Mouse (Mus musculus) stomach, embryonic 15.5 days (tissue): Measurements from ENCODE around the gene Kank3. TPM values are rescaled to one million over a fixed set of nuclear protein-coding genes. Genes with fewer than 3 reads are reported as not detected.
A peak's percentile ranks its signal among the peaks of the same experiment; 100 is the strongest.

Source experiments
- ATAC-seq: fragments of 200-750 bp; cut with Nextera tagmentation; 2 replicates; pipeline ENCODE4 v1.8.0; 2017; ENCODE audit warnings: low read depth, moderate number of reproducible peaks, moderate TSS enrichment; ENCODE audit not compliant: insufficient read depth, low FRiP score
- H3K27ac ChIP-seq: fragments of 300-500 bp; sonication (generic); 2 replicates; pipeline ENCODE4 v1.5.1; 2015; ENCODE audit warnings: mild to moderate bottlenecking, inconsistent platforms
- H3K27me3 ChIP-seq: fragments of 300-500 bp; sonication (generic); replicated peaks from 2 replicates; pipeline ENCODE4 v1.6.1; 2015; ENCODE audit warnings: inconsistent platforms
- H3K36me3 ChIP-seq: fragments of 300-500 bp; sonication (generic); 2 replicates; pipeline ENCODE4 v1.6.1; 2015; ENCODE audit warnings: inconsistent platforms
- H3K4me1 ChIP-seq: fragments of 300-500 bp; sonication (generic); 2 replicates; pipeline ENCODE4 v1.6.1; 2015; ENCODE audit warnings: inconsistent platforms
- H3K4me2 ChIP-seq: fragments of 300-500 bp; sonication (generic); 2 replicates; pipeline ENCODE4 v1.6.1; 2015; ENCODE audit warnings: mild to moderate bottlenecking, inconsistent platforms
- H3K4me3 ChIP-seq: fragments of 300-500 bp; sonication (generic); replicated peaks from 2 replicates; pipeline ENCODE4 v1.5.1; 2015; ENCODE audit warnings: inconsistent platforms
- H3K9ac ChIP-seq: fragments of 300-500 bp; sonication (generic); 2 replicates; pipeline ENCODE4 v1.6.1; 2015; ENCODE audit warnings: inconsistent platforms
- H3K9me3 ChIP-seq: fragments of 300-500 bp; sonication (generic); 2 replicates; pipeline ENCODE4 v1.6.1; 2016; ENCODE audit warnings: inconsistent platforms
- WGBS: fragments of 180-500 bp; shearing (Covaris S2); methylation state at CpG from one replicate; pipeline ENCODE4 v1.1.7; 2015; 5-methylcytosine and 5-hydroxymethylcytosine counted together
- polyA plus RNA-seq: library from polyadenylated mRNA; unstranded; fragments of >200 nt; fragmentation: Nextera tagmentation; extraction: Ambion mirVana; gene quantifications from 2 replicates; pipeline ENCODE4 v1.2.1, GENCODE M21; 2015

Kank3 gene
- polyA plus RNA-seq, result 31.4 and 31.5 TPM in 2 replicates

- H3K9me3 ChIP-seq, result no peaks in the 10 kb centered on the region
- 0 out of 2 replicates have a peak within 1 kb of the TSS, but pooled peaks have one; percentile 40 for H3K27ac ChIP-seq
- no peaks in the 10 kb centered on the region for H3K27me3 ChIP-seq
- no peaks in the 10 kb centered on the region for H3K36me3 ChIP-seq
- H3K4me1 ChIP-seq, result 0 out of 2 replicates have a peak, but pooled peaks cover 4% of the 10 kb centered on the region
- H3K4me3 ChIP-seq, result peak within 1 kb of the TSS; percentile 54
- WGBS, result 1% methylated on average over 36 of the region's 36 CpGs
- H3K4me2 ChIP-seq, result peak within 1 kb of the TSS; percentile 92
- 0 out of 2 replicates have a peak within 1 kb of the TSS, but pooled peaks have one; percentile 13 for H3K9ac ChIP-seq
- peak; percentile 96 for ATAC-seq
Observed at GRCm38 (mm10) chr17:33810334-33811141, at the start of gene Kank3. TSS of gene Kank3 (plus strand) at chr17:33810519.

GRCm38 (mm10) chr17:33766389-33766788, 43.9 kb upstream of the Kank3 start:
- Histone ChIP-seq H3K4me2 (no peak overlapping the region), H3K27me3 (no peaks in the 10 kb centered on the region), H3K9me3 (no peaks in the 10 kb centered on the region), H3K27ac (no peak overlapping the region), H3K36me3 (no peaks in the 10 kb centered on the region), H3K9ac (no peak overlapping the region), H3K4me1 (no peaks in the 10 kb centered on the region), H3K4me3 (no peak overlapping the region)
- WGBS, result 65% methylated on average over 3 of the region's 3 CpGs
- ATAC-seq, result no peak

GRCm38 (mm10) chr17:33771617-33772016, 38.7 kb upstream of the Kank3 start:
- Histone ChIP-seq H3K27ac (no peak overlapping the region), H3K4me2 (no peak overlapping the region), H3K4me3 (no peak overlapping the region), H3K9ac (no peak overlapping the region), H3K27me3 (no peaks in the 10 kb centered on the region), H3K36me3 (0 out of 2 replicates have a peak, but pooled peaks cover 3% of the 10 kb centered on the region), H3K4me1 (no peaks in the 10 kb centered on the region), H3K9me3 (no peaks in the 10 kb centered on the region)
- 91% methylated on average over 4 of the region's 4 CpGs for WGBS
- ATAC-seq, result no peak

GRCm38 (mm10) chr17:33773426-33773825, 36.9 kb upstream of the Kank3 start:
- no peaks in the 10 kb centered on the region for H3K27me3 ChIP-seq
- no peak for ATAC-seq
- no peak overlapping the region for H3K4me2 ChIP-seq
- H3K27ac ChIP-seq, result no peak overlapping the region
- 79% methylated on average over 6 of the region's 6 CpGs for WGBS
- no peak overlapping the region for H3K9ac ChIP-seq
- H3K4me1 ChIP-seq, result peaks cover 3% of the 10 kb centered on the region
- no peak overlapping the region for H3K4me3 ChIP-seq
- H3K9me3 ChIP-seq, result no peaks in the 10 kb centered on the region
- 0 out of 2 replicates have a peak, but pooled peaks cover 3% of the 10 kb centered on the region for H3K36me3 ChIP-seq

- H3K9ac ChIP-seq, result no peak overlapping the region
- no peak overlapping the region for H3K4me2 ChIP-seq
- H3K4me1 ChIP-seq, result peaks cover 9% of the 10 kb centered on the region
- H3K36me3 ChIP-seq, result 0 out of 2 replicates have a peak, but pooled peaks cover 3% of the 10 kb centered on the region
- no peaks in the 10 kb centered on the region for H3K9me3 ChIP-seq
- H3K4me3 ChIP-seq, result no peak overlapping the region
- no peak overlapping the region for H3K27ac ChIP-seq
- no peak for ATAC-seq
- WGBS, result 86% methylated on average over 6 of the region's 6 CpGs
- H3K27me3 ChIP-seq, result no peaks in the 10 kb centered on the region
Observed at GRCm38 (mm10) chr17:33773871-33774572, 36.3 kb upstream of the Kank3 start.

- no peak overlapping the region for H3K27ac ChIP-seq
- no peak overlapping the region for H3K4me2 ChIP-seq
- H3K4me3 ChIP-seq, result no peak overlapping the region
- H3K9me3 ChIP-seq, result no peaks in the 10 kb centered on the region
- H3K27me3 ChIP-seq, result no peaks in the 10 kb centered on the region
- no peak for ATAC-seq
- no peak overlapping the region for H3K9ac ChIP-seq
- 89% methylated on average over 8 of the region's 8 CpGs for WGBS
- H3K4me1 ChIP-seq, result peaks cover 14% of the 10 kb centered on the region
- 0 out of 2 replicates have a peak, but pooled peaks cover 3% of the 10 kb centered on the region for H3K36me3 ChIP-seq
Observed at GRCm38 (mm10) chr17:33774573-33775155, 35.7 kb upstream of the Kank3 start.

- H3K9ac ChIP-seq, result no peak overlapping the region
- no peak overlapping the region for H3K4me2 ChIP-seq
- H3K4me3 ChIP-seq, result no peak overlapping the region
- no peaks in the 10 kb centered on the region for H3K9me3 ChIP-seq
- H3K27me3 ChIP-seq, result no peaks in the 10 kb centered on the region
- 0 out of 2 replicates have a peak, but pooled peaks cover 3% of the 10 kb centered on the region for H3K36me3 ChIP-seq
- WGBS, result 95% methylated on average over 4 of the region's 4 CpGs
- ATAC-seq, result no peak
- H3K27ac ChIP-seq, result no peak overlapping the region
- H3K4me1 ChIP-seq, result peaks cover 20% of the 10 kb centered on the region
Observed at GRCm38 (mm10) chr17:33775287-33775686, 35.0 kb upstream of the Kank3 start.

- Histone ChIP-seq H3K9me3 (no peaks in the 10 kb centered on the region), H3K4me1 (peaks cover 35% of the 10 kb centered on the region), H3K36me3 (0 out of 2 replicates have a peak, but pooled peaks cover 3% of the 10 kb centered on the region), H3K27ac (peak overlapping the region; percentile 87), H3K9ac (no peak overlapping the region), H3K4me2 (peak overlapping the region; percentile 81), H3K4me3 (peak overlapping the region; percentile 22), H3K27me3 (no peaks in the 10 kb centered on the region)
- 37% methylated on average over 9 of the region's 9 CpGs for WGBS
- ATAC-seq, result peak; percentile 72
Observed at GRCm38 (mm10) chr17:33779271-33779966, 30.9 kb upstream of the Kank3 start.

GRCm38 (mm10) chr17:33779967-33780295, 30.4 kb upstream of the Kank3 start:
- Histone ChIP-seq H3K36me3 (0 out of 2 replicates have a peak, but pooled peaks cover 3% of the 10 kb centered on the region), H3K27me3 (no peaks in the 10 kb centered on the region), H3K9me3 (no peaks in the 10 kb centered on the region), H3K27ac (peak overlapping the region; percentile 87; the same call in 1 of the 2 replicates), H3K4me2 (peak overlapping the region; percentile 81), H3K9ac (no peak overlapping the region), H3K4me3 (peak overlapping the region; percentile 22), H3K4me1 (peaks cover 35% of the 10 kb centered on the region)
- ATAC-seq, result no peak
- WGBS, result 75% methylated on average over 5 of the region's 5 CpGs

- no peak for ATAC-seq
- Histone ChIP-seq H3K9ac (no peak overlapping the region), H3K4me1 (peaks cover 35% of the 10 kb centered on the region), H3K27me3 (no peaks in the 10 kb centered on the region), H3K9me3 (no peaks in the 10 kb centered on the region), H3K36me3 (0 out of 2 replicates have a peak, but pooled peaks cover 3% of the 10 kb centered on the region), H3K27ac (peak overlapping the region; percentile 87; the same call in 1 of the 2 replicates), H3K4me3 (peak overlapping the region; percentile 45), H3K4me2 (peak overlapping the region; percentile 81)
- 85% methylated on average over 5 of the region's 5 CpGs for WGBS
Observed at GRCm38 (mm10) chr17:33780431-33780830, 29.9 kb upstream of the Kank3 start.
